Mouse (Mus musculus) WW6 (cell line): ENCODE data around the gene Mylk3.

Experiments used
- DNase-seq: peaks from one replicate; pipeline ENCODE4 v3.0.0-alpha.2; 2013; ENCODE audit warnings: low read depth, low spot score

Gene Mylk3

DNA sequence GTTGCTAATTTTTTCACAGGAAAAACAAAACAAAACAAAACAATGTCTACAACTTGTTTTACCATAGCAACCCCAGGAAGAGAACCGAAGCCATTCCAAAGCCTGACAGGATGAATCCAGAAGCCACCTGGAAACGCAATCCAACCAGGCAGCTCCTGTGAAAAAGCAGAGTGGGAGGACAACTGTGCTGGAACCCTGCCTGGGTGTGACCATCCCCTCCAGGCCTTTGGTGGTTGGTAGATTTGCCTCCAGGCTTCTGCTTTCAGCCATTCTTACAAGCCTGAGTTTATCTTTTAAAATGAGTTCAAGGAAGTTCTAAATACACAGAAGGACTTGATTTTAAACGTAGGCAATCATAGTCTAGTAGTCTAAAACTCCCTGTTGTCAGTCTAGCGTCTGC is 4.2 kb downstream of the Mylk3 start:
- DNase-seq: no peak

DNA sequence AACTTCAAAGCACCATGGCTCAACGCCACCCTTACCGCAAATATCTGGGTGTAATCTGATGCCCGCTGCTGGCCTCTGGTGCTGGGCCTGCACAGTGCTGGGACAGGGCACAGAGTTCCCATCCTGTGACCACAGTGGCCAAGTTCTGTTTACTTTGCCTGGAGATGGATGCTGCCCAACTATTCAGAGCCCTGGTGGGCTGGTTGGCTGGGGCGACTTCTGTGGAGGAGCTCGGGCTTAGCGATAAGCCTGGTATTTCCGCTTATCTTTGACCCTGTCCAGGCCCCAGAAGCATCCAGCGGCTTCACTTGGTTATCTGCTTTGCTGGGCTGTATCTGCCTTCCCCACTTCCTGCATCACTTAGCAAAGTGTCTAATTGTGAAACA is 5.3 kb downstream of the Mylk3 start:
- no peak for DNase-seq

- no peak for DNase-seq
Observed at GRCm38 (mm10) chr8:85380123-85380823, 5.9 kb downstream of the Mylk3 start.

GRCm38 (mm10) chr8:85379142-85379781 is 6.9 kb downstream of the Mylk3 start:
- DNase-seq: no peak

GRCm38 (mm10) chr8:85376516-85376915 is 9.6 kb downstream of the Mylk3 start:
- no peak for DNase-seq

GRCm38 (mm10) chr8:85374286-85374685 is 11.9 kb downstream of the Mylk3 start:
- no peak for DNase-seq

DNA sequence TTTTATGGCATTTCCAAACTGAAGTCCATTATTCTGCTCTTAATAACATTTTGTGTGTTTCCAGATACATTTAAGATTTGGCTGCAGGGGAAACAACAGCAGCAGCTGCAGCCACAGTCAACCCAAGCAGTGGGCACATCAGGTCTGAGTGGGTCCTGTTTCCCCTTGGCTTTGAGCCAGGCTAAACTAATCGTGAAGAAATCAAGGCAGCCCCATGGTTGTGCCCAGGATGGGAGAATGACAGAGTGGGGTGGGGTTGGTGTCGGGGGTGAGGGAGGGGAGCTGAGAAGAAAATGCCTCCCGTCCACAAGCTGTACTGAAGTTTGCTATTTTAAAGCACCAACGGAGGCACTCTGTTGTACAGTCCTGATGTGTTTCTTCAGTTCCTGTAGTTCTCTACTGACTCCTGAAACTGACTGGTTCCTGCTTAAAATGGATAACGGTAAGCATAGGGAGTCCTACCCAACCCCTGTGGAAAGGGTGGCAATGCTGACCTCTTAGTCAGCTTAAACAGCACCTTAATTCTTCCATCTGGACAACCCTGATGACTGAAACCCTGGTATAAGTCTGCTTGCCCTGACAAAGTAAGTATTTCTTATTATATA is 12.6 kb downstream of the Mylk3 start:
- DNase-seq: no peak

GRCm38 (mm10) chr8:85372465-85372839 is 13.7 kb downstream of the Mylk3 start:
- DNase-seq: no peak

DNA sequence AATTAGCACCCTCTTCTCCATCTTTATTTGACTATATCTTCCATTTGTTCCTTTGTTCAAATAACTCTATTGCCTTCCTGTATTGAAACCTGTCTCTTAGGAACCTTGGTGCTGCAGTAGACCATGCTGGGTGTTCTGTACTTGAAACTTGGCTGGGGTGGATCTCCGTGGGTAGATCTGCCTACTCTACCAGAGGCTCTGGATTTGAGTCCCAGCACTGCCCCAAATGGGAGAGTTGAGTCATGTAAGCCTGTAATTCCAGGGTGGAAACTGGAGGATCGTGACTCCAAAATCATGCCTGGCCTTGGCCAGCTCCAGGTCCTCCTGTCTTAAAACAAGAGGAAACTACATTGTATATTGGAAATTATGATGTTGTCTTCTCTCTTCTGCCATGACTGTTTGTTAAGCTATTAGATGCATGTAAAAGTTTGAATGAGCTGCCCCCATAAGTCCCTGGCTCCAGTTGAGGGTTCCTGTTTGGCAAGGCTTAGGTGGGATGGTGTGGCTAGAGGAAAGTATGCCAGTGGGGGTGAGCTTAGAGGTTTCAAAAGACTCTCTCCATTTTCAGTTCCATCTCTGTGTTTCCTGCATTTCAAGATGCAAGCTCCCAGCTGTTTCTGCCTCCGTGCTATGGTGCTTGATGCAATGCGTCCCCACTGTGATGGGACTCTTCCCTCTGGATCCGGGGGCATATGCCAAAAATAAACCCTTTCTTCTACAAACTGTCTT is 14.2 kb downstream of the Mylk3 start:
- no peak for DNase-seq

DNA sequence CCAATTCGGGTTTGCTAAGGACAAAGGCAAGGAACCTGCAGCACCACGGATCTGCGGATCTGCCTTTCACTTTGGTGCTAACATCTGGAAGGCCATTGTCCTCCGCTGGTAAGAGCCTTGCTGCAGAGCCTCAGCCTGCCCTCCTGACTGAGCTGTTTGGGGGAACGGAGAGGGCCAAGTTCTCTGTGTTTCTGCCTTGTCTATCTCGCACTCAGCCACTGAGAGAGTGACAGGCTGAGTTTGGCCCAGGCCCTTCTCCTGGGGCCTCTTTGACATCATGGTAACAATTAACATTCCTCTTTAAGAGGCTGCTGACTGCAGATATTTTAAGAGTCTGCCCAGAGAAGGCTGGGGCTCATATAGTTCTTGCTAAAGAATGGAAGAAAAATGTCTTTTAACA is 21.0 kb downstream of the Mylk3 start:
- no peak for DNase-seq

DNA sequence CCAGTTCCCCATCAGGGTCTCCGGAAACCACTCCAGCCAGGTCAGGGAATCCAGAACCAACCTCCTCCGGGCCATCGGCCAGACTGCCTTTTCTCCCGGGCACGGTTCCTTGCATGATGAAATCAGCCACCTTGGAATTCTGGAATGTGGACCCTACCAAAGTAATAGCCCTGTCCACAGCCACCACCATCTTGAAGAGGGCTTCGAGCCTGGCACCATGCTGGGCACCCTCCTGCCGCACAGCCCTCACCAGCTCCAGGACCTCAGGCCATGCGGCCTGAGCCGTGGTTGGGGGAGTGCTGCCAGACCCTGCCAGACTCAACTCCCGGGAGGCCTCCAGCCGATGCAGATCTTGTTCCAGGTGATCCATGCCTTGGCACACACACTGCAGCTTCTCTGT is 21.5 kb downstream of the Mylk3 start:
- no peak for DNase-seq

DNA sequence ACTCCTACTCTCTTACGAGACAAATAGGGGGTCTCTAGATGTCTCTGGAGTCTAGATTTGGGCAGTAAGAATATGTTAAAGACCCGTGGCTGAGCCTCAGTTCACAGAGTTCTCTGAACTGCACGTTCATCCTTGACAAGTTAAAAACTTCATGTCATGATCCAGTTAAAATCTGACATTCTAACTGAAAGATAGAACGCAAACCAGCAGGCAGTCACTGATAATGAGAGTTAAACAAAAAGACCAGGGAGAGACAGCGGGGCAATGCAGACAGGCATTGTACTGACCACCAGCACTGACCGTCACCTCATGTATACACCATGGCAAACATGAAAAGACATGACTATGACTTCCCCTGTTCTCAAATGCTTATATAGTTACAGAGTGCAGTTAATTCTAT is 22.7 kb downstream of the Mylk3 start:
- no peak for DNase-seq

GRCm38 (mm10) chr8:85362211-85362610 is 23.9 kb downstream of the Mylk3 start:
- no peak for DNase-seq

DNA sequence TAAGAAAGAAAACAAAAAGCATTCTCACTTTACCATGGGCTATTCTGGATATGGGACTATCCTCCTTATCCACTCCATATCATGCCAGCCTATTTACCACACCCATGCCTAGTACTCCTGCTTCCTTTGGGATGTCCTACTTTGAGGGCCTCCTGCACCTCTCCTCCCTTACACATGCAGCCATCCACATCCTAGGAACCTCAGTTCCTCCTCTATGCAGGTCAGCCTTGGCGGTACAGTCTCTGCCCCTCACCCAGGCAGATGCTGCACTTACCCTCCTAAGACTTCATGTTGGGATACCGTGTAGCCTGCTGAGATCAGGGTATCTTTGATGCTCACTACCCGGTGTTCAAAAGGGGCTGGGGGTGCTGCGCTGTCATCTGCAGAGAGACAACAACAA is 32.9 kb downstream of the Mylk3 start:
- no peak for DNase-seq

- DNase-seq: no peak
Observed at GRCm38 (mm10) chr8:85339871-85340573, 46.1 kb downstream of the Mylk3 start.

GRCm38 (mm10) chr8:85337681-85338080 is 48.5 kb downstream of the Mylk3 start:
- no peak for DNase-seq

DNA sequence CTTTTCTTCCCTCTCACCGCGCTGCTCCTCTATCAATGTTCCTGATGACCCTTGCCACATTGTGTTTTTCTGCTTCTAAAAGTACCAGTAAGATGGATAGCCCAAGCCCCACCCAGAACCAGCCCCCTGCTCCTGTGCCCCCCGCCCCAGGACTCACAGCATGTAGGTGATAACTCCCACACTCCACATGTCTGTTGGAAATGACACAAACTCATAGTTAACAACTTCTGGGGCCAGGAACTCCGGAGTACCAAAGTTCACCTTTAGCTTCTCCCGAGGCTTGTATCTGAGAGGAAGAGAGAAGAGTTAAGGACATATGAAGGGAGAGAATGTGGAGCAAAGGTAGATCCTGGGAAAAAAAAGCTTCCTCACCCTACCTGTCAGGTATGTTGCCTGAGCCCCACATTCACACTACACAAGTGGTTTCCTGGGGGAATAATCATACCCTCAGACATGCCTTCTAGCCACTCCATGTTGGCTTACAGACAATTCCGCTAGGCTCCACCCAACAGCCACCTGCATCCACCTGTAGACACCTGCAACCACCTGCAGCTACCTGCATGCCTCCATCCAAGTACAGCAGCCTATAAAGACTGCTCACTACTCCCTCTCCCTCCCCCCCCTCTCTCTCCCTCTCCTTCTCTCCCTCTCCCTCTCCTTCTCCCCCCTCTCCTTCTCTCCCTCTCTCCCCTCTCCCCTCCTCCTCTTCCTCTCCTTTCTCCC is 49.8 kb downstream of the Mylk3 start:
- no peak for DNase-seq

GRCm38 (mm10) chr8:85335105-85335504 is 51.0 kb downstream of the Mylk3 start:
- DNase-seq: no peak

DNA sequence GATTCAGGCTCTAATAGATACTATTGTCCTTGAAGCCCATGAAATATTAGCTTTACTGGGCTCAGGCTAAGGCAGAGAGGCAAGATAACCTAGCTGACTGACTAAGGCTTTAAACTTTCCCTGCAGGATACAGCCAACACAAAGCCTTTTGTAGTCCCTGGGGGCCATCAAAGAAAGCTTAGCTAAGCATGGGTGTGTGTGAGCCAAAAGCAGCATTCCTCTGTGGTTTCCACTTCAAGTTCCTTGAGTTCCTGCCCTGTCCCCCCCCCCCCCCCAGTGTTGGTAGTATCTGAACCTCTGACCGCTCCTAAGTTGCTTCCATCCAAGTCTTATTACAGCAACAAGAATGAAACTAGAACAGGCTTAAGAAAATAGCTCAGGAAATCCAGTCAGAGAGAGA is 56.6 kb downstream of the Mylk3 start:
- no peak for DNase-seq

GRCm38 (mm10) chr8:85327036-85327435 is 59.1 kb downstream of the Mylk3 start:
- no peak for DNase-seq

DNA sequence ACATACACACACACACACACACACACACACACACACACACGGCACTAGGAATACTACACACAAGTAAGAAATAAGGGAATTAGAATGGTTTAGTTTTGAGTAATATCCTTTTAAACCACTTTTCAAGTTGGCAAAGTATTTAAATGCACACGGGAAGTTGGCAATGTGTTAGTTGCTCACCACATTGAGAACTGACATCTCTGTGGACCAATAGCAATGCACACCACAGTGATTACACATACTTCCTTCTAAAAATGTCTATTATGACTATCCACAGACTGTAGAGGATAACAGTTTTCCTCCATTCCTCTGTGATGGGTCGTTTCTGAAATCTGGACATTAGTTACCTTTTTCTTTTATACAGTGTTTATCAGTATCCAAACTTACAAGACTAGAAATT is 63.1 kb downstream of the Mylk3 start:
- no peak for DNase-seq
